Mouse (Mus musculus) G1E (cell line): ENCODE data around the gene Capza1.

Source experiments
- CTCF ChIP-seq: IDR thresholded peaks from 2 replicates; pipeline ENCODE4 v1.5.1; 2012; ENCODE audit warnings: low read depth, low read length, inconsistent platforms, mixed read lengths
- GATA1 ChIP-seq: IDR thresholded peaks from 2 replicates; pipeline ENCODE4 v1.6.1; 2012; ENCODE audit warnings: borderline replicate concordance, low read length, inconsistent platforms, mixed read lengths
- GATA2 ChIP-seq: IDR thresholded peaks from 2 replicates; pipeline ENCODE4 v1.6.1; 2012; ENCODE audit warnings: low read depth, low read length, inconsistent platforms, borderline replicate concordance
- POLR2AphosphoS5 ChIP-seq: IDR thresholded peaks from 2 replicates; pipeline ENCODE4 v1.6.1; 2012; ENCODE audit warnings: low read depth, low read length, inconsistent platforms; ENCODE audit not compliant: insufficient replicate concordance
- TAL1 ChIP-seq: conservative IDR thresholded peaks from 2 replicates; pipeline ENCODE4 v1.6.1; 2012; ENCODE audit warnings: low read depth, low read length, inconsistent platforms, mixed read lengths

DNA sequence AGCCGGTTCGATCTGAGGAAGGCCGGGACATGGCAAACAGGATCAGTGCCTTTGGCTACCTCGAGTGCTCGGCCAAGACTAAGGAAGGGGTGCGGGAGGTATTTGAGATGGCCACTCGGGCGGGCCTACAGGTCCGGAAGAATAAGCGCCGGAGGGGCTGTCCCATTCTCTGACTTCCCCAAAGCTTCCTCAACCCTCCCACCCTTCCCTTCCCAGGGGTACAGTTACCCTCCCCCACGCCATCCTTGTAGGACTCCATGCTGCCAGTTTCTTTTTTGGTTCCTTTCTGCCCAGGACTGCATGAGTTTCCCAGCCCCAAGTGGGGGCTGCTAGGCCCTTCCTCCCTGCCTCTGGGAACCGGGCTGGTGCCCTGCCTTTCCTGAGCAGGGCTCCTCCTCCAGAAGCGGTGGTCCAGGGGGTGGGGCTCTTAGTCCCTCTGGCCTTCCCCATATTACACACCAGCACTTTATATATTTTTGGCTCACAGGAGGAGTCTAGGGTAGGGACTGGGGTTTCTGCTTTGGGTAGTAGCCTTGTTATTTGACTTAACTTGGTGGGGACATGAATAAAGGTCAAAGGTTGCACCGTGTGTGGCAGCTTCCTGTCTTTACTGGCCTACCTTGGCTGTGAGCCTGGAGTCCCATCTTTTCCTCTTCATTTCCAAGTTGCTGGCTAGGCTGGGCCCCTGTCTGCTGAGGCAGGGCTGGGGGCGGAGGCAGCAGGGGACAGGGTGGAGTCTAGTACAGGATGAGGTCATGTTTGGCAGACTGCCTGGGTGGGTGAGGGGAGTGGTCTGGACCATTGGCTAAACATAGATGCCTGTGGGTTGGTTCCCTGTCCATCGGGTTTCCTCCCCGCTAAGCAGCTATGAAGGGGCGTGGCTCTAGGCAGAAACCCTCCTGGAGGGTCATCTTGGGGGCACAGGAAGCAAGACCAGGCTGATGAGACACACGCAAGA lies 70.2 kb downstream of the Capza1 start:
- TF ChIP-seq CTCF (no peak), GATA1 (no peak), GATA2 (no peak), TAL1 (no peak), POLR2AphosphoS5 (no peak)
